9 mouse cellular contexts compared by ENCODE assay signal in the genomic region with DNA sequence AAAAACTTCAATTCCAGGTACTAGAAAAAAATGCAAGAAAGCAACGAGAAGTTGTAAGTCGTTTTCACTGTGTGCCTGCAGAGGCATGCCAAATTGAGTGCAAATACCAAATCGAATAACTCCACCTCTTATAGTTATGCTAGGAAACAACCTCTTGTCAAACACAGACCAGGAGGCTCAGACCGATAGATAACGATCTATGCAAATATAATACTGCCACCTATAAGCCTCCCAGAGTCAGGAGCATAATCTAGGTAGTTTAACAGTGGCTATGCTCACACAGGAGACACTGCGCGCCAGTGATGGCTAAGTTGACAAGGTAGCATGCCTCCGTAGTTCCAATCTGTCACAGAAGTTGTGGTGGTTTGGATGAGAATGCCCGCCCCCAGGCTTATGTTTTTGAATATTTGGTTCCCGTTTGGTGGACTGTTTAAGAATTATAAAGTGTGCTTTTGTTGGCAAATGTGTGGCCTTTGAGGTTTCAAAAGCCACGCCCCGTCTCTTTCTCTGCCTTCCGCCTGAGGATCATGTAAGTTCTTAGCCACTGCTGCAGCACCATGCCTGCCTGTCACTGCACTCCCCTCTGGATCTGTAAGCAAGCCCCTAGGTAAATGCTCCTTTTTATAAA. TPM values are rescaled to one million over a fixed set of nuclear protein-coding genes. Genes with fewer than 3 reads are reported as not detected.
DNase-seq lines count a peak whose midpoint lies in the region; ATAC-seq lines count a peak whose summit lies in the region.
"Had no signal": no experiment of that assay in that cellular context is flagged by ENCODE, and none has a peak within 500 bp of the region (broad histone marks: within the 10 kb centered on the region; RNA-seq: fewer than 3 reads in every experiment).

No protein-coding gene starts in this region.

- 0 out of 2 replicates have a peak, but pooled peaks cover 5% of the 10 kb centered on the region for H3K36me3 ChIP-seq in heart, embryonic 16.5 days (ENCODE audit: control insufficient read depth, insufficient read depth)
- peaks cover 9% of the 10 kb centered on the region; the same call in 1 of the 2 replicates for H3K36me3 ChIP-seq in embryonic facial prominence, embryonic 13.5 days
- peaks cover 14% of the 10 kb centered on the region for H3K36me3 ChIP-seq in limb, embryonic 12.5 days
- 0 out of 2 replicates have a peak, but pooled peaks cover 3% of the 10 kb centered on the region for H3K36me3 ChIP-seq in neural tube, embryonic 15.5 days

- H3K27ac ChIP-seq in heart, embryonic 16.5 days (ENCODE audit: low read length) = no peak overlapping the region
- no peak overlapping the region for H3K27ac ChIP-seq in embryonic facial prominence, embryonic 13.5 days
- no peak overlapping the region for H3K27ac ChIP-seq in limb, embryonic 12.5 days
- H3K27ac ChIP-seq in neural tube, embryonic 15.5 days (replicated peaks) = peak overlapping the region; percentile 87; the same call in 1 of the 2 replicates

- WGBS in heart, embryonic 16.5 days = 35% methylated on average over 13 of the region's 13 CpGs
- WGBS in embryonic facial prominence, embryonic 13.5 days = 36% methylated on average over 13 of the region's 13 CpGs
- 39% methylated on average over 13 of the region's 13 CpGs for WGBS in limb, embryonic 12.5 days
- WGBS in neural tube, embryonic 15.5 days = 46% methylated on average over 13 of the region's 13 CpGs

- peak overlapping the region; percentile 76 for H3K4me2 ChIP-seq in heart, embryonic 16.5 days (ENCODE audit: low read depth, low read length)
- peak overlapping the region; percentile 71 for H3K4me2 ChIP-seq in embryonic facial prominence, embryonic 13.5 days
- peak overlapping the region; percentile 79 for H3K4me2 ChIP-seq in limb, embryonic 12.5 days
- H3K4me2 ChIP-seq in neural tube, embryonic 15.5 days = peak overlapping the region; percentile 80

- no peak for DNase-seq in heart, postnatal 36 days
- no peak for DNase-seq in urinary bladder, postnatal 36 days (ENCODE audit: low spot score in 2 of 2)
- no peak for DNase-seq in embryo, embryonic 10.5 days (ENCODE audit: low spot score)
- DNase-seq in adrenal gland, postnatal 36 days = no peak

- peaks cover 11% of the 10 kb centered on the region; the same call in 1 of the 2 replicates for H3K4me1 ChIP-seq in heart, embryonic 16.5 days (ENCODE audit: control insufficient read depth, insufficient read depth, low read length)
- peaks cover 20% of the 10 kb centered on the region for H3K4me1 ChIP-seq in embryonic facial prominence, embryonic 13.5 days
- H3K4me1 ChIP-seq in limb, embryonic 12.5 days (replicated peaks) = peaks cover 25% of the 10 kb centered on the region
- H3K4me1 ChIP-seq in neural tube, embryonic 15.5 days = peaks cover 22% of the 10 kb centered on the region

- no peak for ATAC-seq in heart, embryonic 16.5 days (replicated peaks; ENCODE audit: extremely low read depth, insufficient read depth, low FRiP score)
- ATAC-seq in embryonic facial prominence, embryonic 13.5 days (ENCODE audit: insufficient number of reproducible peaks, insufficient read depth, low FRiP score, low TSS enrichment, low read depth) = no peak
- ATAC-seq in limb, embryonic 12.5 days (ENCODE audit: insufficient number of reproducible peaks, insufficient read depth, low FRiP score, low TSS enrichment, low read depth) = no peak
- no peak for ATAC-seq in neural tube, embryonic 15.5 days (ENCODE audit: low FRiP score)

- intact Hi-C loops in heart, postnatal 36 days (cut with DNase I) = no loop called here

- H3K27me3 ChIP-seq in heart, embryonic 16.5 days (ENCODE audit: control insufficient read depth, insufficient read depth, low read length) = no peaks in the 10 kb centered on the region
- 0 out of 2 replicates have a peak, but pooled peaks cover 3% of the 10 kb centered on the region for H3K27me3 ChIP-seq in embryonic facial prominence, embryonic 13.5 days
- no peaks in the 10 kb centered on the region for H3K27me3 ChIP-seq in limb, embryonic 12.5 days
- H3K27me3 ChIP-seq in neural tube, embryonic 15.5 days (replicated peaks) = no peaks in the 10 kb centered on the region

- H3K9me3 ChIP-seq in heart, embryonic 16.5 days (replicated peaks; ENCODE audit: control insufficient read depth, low read length) = no peaks in the 10 kb centered on the region
- no peaks in the 10 kb centered on the region for H3K9me3 ChIP-seq in embryonic facial prominence, embryonic 13.5 days
- H3K9me3 ChIP-seq in limb, embryonic 12.5 days = no peaks in the 10 kb centered on the region
- H3K9me3 ChIP-seq in neural tube, embryonic 15.5 days (replicated peaks) = no peaks in the 10 kb centered on the region

- H3K9ac ChIP-seq in heart, embryonic 16.5 days (ENCODE audit: low read length) = no peak overlapping the region
- H3K9ac ChIP-seq in embryonic facial prominence, embryonic 13.5 days = no peak overlapping the region
- no peak overlapping the region for H3K9ac ChIP-seq in limb, embryonic 12.5 days (replicated peaks)
- no peak overlapping the region for H3K9ac ChIP-seq in neural tube, embryonic 15.5 days (replicated peaks)

- H3K4me3 ChIP-seq in heart, embryonic 16.5 days (ENCODE audit: low read length) = peak overlapping the region; percentile 81; the same call in 1 of the 2 replicates
- no peak overlapping the region for H3K4me3 ChIP-seq in embryonic facial prominence, embryonic 13.5 days
- H3K4me3 ChIP-seq in limb, embryonic 12.5 days (replicated peaks) = no peak overlapping the region
- 0 out of 2 replicates have a peak overlapping the region, but pooled peaks have one; percentile 64 for H3K4me3 ChIP-seq in neural tube, embryonic 15.5 days (replicated peaks)

RNA-seq across cellular contexts. Expression of a gene that starts 0.7 kb away (rescaled TPM):
- 5.6 and 6.3 TPM in 2 replicates for polyA plus RNA-seq in heart, embryonic 16.5 days (2015; fragmentation: Nextera tagmentation; extraction: Ambion mirVana)
- total RNA-seq in heart, postnatal 36 days (2021) = 1 to 10 TPM; 4.0 to 6.2 TPM
- polyA plus RNA-seq in embryonic facial prominence, embryonic 13.5 days (2015; fragmentation: Nextera tagmentation; extraction: Ambion mirVana) = 8.8 TPM in 2 replicates
- polyA plus RNA-seq in limb, embryonic 12.5 days (2016; fragmentation: Nextera tagmentation; extraction: Ambion mirVana) = 8.8 and 11.0 TPM in 2 replicates
- polyA plus RNA-seq in neural tube, embryonic 15.5 days (2015; fragmentation: Nextera tagmentation; extraction: Ambion mirVana) = 4.2 and 5.4 TPM in 2 replicates
- total RNA-seq in adrenal gland, postnatal 36 days (2021) = 10 to 100 TPM in 1 of 2 experiments, 1 to 10 TPM in 1; 7.1 to 10.7 TPM

RNA-seq across cellular contexts. Expression of a gene that starts 18.5 kb away (rescaled TPM):
- polyA plus RNA-seq in heart, embryonic 16.5 days (2015; fragmentation: Nextera tagmentation; extraction: Ambion mirVana) = not detected in 2 replicates
- total RNA-seq in heart, postnatal 36 days (2021) = not detected
- polyA plus RNA-seq in embryonic facial prominence, embryonic 13.5 days (2015; fragmentation: Nextera tagmentation; extraction: Ambion mirVana) = not detected in 2 replicates
- polyA plus RNA-seq in limb, embryonic 12.5 days (2016; fragmentation: Nextera tagmentation; extraction: Ambion mirVana) = not detected in 2 replicates
- polyA plus RNA-seq in neural tube, embryonic 15.5 days (2015; fragmentation: Nextera tagmentation; extraction: Ambion mirVana) = 0.23 and 0.37 TPM in 2 replicates
- under 1 TPM in 1 of 2 experiments, not detected in 1; 0.86 TPM for total RNA-seq in adrenal gland, postnatal 36 days (2021)
- polyA plus RNA-seq: Patski had no signal

RNA-seq across cellular contexts. Expression of a gene that starts 28.1 kb away (rescaled TPM):
- 70.1 and 70.6 TPM in 2 replicates for polyA plus RNA-seq in heart, embryonic 16.5 days (2015; fragmentation: Nextera tagmentation; extraction: Ambion mirVana)
- total RNA-seq in heart, postnatal 36 days (2021) = 10 to 100 TPM; 40.4 to 44.1 TPM
- 103 and 120 TPM in 2 replicates for polyA plus RNA-seq in embryonic facial prominence, embryonic 13.5 days (2015; fragmentation: Nextera tagmentation; extraction: Ambion mirVana)
- 78.9 and 87.7 TPM in 2 replicates for polyA plus RNA-seq in limb, embryonic 12.5 days (2016; fragmentation: Nextera tagmentation; extraction: Ambion mirVana)
- 69.7 and 77.0 TPM in 2 replicates for polyA plus RNA-seq in neural tube, embryonic 15.5 days (2015; fragmentation: Nextera tagmentation; extraction: Ambion mirVana)
- total RNA-seq in adrenal gland, postnatal 36 days (2021) = 100 to 1,000 TPM in 1 of 2 experiments, 10 to 100 TPM in 1; 83.3 to 110 TPM

Comparison
In these comparisons a context has a peak if more than half of its experiments do, and no peak if none do; other contexts are left out.
1. H3K4me3 ChIP-seq: peak in heart, embryonic 16.5 days (single experiment) and neural tube, embryonic 15.5 days (single experiment); none in embryonic facial prominence, embryonic 13.5 days (single experiment) and limb, embryonic 12.5 days (single experiment).
2. Peak in every context shown above with its lines, with median percentiles within 50 percentile points of each other: H3K4me2 ChIP-seq.